8 mouse cellular contexts compared by ENCODE assay signal in the genomic region with DNA sequence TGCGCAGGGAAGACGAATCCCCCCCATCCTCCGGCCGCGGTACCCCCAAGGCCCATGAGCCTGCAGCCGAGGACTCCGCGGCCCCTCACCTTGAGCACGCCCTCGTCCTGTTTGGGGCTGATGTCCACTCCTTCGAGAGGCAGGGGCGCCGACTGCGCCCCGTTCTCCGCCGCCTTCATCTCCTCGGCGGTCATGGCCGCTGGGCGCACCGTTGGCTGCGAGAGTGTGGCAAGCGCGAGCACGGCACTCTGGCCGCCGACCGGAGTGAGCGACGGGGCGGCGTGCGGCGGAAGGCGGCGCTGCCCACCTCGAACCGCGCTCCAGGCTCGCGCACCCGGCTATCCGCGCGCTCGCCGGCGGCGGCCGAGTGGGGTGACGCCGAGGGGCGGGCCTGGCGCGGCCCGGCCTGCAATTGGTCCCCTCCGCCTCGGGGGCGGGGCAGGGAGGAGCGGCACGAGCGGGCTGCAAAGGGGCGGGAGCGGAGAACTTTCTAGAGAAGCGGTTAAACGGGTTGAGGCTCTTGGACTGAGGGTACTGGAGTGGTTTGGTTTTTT. TPM values are rescaled to one million over a fixed set of nuclear protein-coding genes. Genes with fewer than 3 reads are reported as not detected.
DNase-seq lines count a peak whose midpoint lies in the region; ATAC-seq lines count a peak whose summit lies in the region.

A gene (minus strand): TSS at position 361 of the 554 bp plus-strand sequence.

- H3K27ac ChIP-seq in hindbrain, embryonic 10.5 days: peak within 1 kb of the TSS; percentile 98

- under 1% methylated on average over 67 of the region's 67 CpGs for whole genome bisulfite sequencing in hindbrain, embryonic 10.5 days

- H3K4me1 ChIP-seq in hindbrain, embryonic 10.5 days (replicated peaks): peaks cover 18% of the 10 kb centered on the region

- peak; percentile 91 for ATAC-seq in frontal cortex, adult (ENCODE audit: low TSS enrichment)

- H3K4me3 ChIP-seq in hindbrain, embryonic 10.5 days: peak within 1 kb of the TSS; percentile 96

- H3K36me3 ChIP-seq in hindbrain, embryonic 10.5 days: peaks cover 34% of the 10 kb centered on the region

- DNase-seq in MN1 (ENCODE audit: low spot score): peak; percentile 93
- DNase-seq in cerebellum, adult 8-10 months: peak; percentile 92
- peak; percentile 90 for DNase-seq in hindbrain, embryonic 10.5 days (ENCODE audit: low spot score)
- peak; percentile 84 to 94 for DNase-seq in layer of hippocampus, postnatal 14 days (ENCODE audit: low spot score in 2 of 2)
- DNase-seq in lung, postnatal 14 days: peak; percentile 93
- DNase-seq in retina, adult 2 months (ENCODE audit: low read depth, low spot score): peak; percentile 75
- peak; percentile 94 to 95 for DNase-seq in thymus, postnatal 36 days

- no peaks in the 10 kb centered on the region for H3K9me3 ChIP-seq in hindbrain, embryonic 10.5 days

- peaks cover 17% of the 10 kb centered on the region; the same call in 1 of the 2 replicates for H3K27me3 ChIP-seq in hindbrain, embryonic 10.5 days (ENCODE audit: insufficient read depth, poor library complexity, severe bottlenecking)

RNA-seq across cellular contexts. Expression of the gene that starts here (rescaled TPM):
- polyA plus RNA-seq in hindbrain, embryonic 10.5 days (2016; fragmentation: Nextera tagmentation; extraction: Ambion mirVana): 548 and 688 TPM in 2 replicates
- total RNA-seq in layer of hippocampus, postnatal 14 days (2021): 100 to 1,000 TPM in 1 of 2 experiments, 10 to 100 TPM in 1; 90.5 to 105 TPM

Comparison
In these comparisons a context has a peak if more than half of its experiments do, and no peak if none do; other contexts are left out.
1. Peak in every context shown above with its lines: DNase-seq, ATAC-seq, H3K4me3 ChIP-seq and H3K27ac ChIP-seq.